Mouse (Mus musculus) limb, embryonic 14.5 days (tissue): Measurements from ENCODE around the gene Lhx6. TPM values are rescaled to one million over a fixed set of nuclear protein-coding genes. Genes with fewer than 3 reads are reported as not detected.

ENCODE experiments used
- ATAC-seq: fragments of 200-750 bp; cut with Nextera tagmentation; 2 replicates; pipeline ENCODE4 v1.8.0; 2017; ENCODE audit warnings: low read depth, moderate number of reproducible peaks, moderate TSS enrichment; ENCODE audit not compliant: low FRiP score
- DNase-seq: peaks from one replicate; pipeline ENCODE4 v3.0.0-alpha.2; 2015; ENCODE audit warnings: low spot score
- H3K27ac ChIP-seq: fragments of 300-500 bp; sonication (generic); replicated peaks from 2 replicates; pipeline ENCODE4 v1.5.1; 2014; ENCODE audit warnings: low read depth, mild to moderate bottlenecking, low read length, moderate library complexity, mixed read lengths
- H3K27me3 ChIP-seq: fragments of 300-500 bp; sonication (generic); 2 replicates; pipeline ENCODE4 v1.6.1; 2014; ENCODE audit warnings: low read length, mixed read lengths; ENCODE audit not compliant: control insufficient read depth, insufficient read depth
- H3K36me3 ChIP-seq: fragments of 300-500 bp; sonication (generic); 2 replicates; pipeline ENCODE4 v1.6.1; 2014; ENCODE audit warnings: mild to moderate bottlenecking, low read length, moderate library complexity, mixed read lengths; ENCODE audit not compliant: control insufficient read depth, insufficient read depth
- H3K4me1 ChIP-seq: fragments of 300-500 bp; sonication (generic); 2 replicates; pipeline ENCODE4 v1.6.1; 2014; ENCODE audit warnings: antibody characterized with exemption, low read length, mixed read lengths; ENCODE audit not compliant: control insufficient read depth, insufficient read depth
- H3K4me2 ChIP-seq: fragments of 300-500 bp; sonication (generic); replicated peaks from 2 replicates; pipeline ENCODE4 v1.6.1; 2014; ENCODE audit warnings: low read depth, mild to moderate bottlenecking, low read length, moderate library complexity; ENCODE audit not compliant: severe bottlenecking
- H3K4me3 ChIP-seq: fragments of 300-500 bp; sonication (generic); replicated peaks from 2 replicates; pipeline ENCODE4 v1.5.1; 2014; ENCODE audit warnings: low read length
- H3K9ac ChIP-seq: fragments of 300-500 bp; sonication (generic); 2 replicates; pipeline ENCODE4 v1.6.1; 2014; ENCODE audit warnings: mild to moderate bottlenecking, low read depth, low read length, moderate library complexity; ENCODE audit not compliant: severe bottlenecking
- H3K9me3 ChIP-seq: fragments of 300-500 bp; sonication (generic); 2 replicates; pipeline ENCODE4 v1.6.1; 2016; ENCODE audit warnings: low read length; ENCODE audit not compliant: control insufficient read depth
- POLR2A ChIP-seq: fragments of 200-500 bp; IDR thresholded peaks from 2 replicates; pipeline ENCODE4 v1.8.0; 2012; ENCODE audit warnings: inconsistent platforms, mild to moderate bottlenecking, moderate library complexity, borderline replicate concordance; ENCODE audit not compliant: insufficient read depth, insufficient read length; ENCODE audit errors: extremely low read depth
- WGBS: fragments of 180-500 bp; shearing (Covaris S2); extraction: QIAGEN DNeasy Blood & Tissue Kit; methylation state at CpG from one replicate; pipeline ENCODE4 v1.1.7; 2014; 5-methylcytosine and 5-hydroxymethylcytosine counted together
- polyA plus RNA-seq, 2 experiments: library from polyadenylated mRNA; depleted of rRNA in 1 of 2; stranded (reverse) in 1 of 2; unstranded in 1 of 2; fragments of >200 nt; fragmentation: Nextera tagmentation in 1 of 2; extraction: Ambion mirVana in 1 of 2; gene quantifications; 2 replicates each; pipeline versions ENCODE4 v1.2.1 to v1.2.3; 2012 to 2014

Gene Lhx6
- polyA plus RNA-seq, 2 experiments, result 1.3 to 2.0 TPM

DNA sequence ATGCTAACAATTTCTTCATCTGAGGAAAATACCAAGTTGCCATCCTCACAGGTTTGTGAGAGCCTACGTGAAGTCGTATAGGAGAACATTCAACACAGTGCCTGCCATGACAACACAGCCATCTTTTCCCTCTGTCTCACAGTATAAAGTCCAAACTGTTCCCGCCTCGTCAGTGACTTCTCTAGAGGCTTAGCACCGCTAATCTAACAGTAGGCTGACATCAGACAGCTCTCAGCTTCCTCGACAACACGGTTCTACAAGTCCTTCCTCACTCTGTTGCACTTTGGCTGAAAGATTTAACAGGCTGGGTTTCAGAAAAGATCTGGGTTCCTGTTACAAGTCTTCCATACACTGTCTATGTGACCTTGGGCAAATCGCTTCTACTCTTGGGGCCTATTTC is 57.0 kb downstream of the Lhx6 start:
- Histone ChIP-seq H3K9me3 (no peaks in the 10 kb centered on the region), H3K4me1 (peaks cover 12% of the 10 kb centered on the region; the same call in 1 of the 2 replicates), H3K9ac (peak overlapping the region; percentile 83), H3K27ac (no peak overlapping the region), H3K4me2 (peak overlapping the region; percentile 63), H3K4me3 (peak overlapping the region; percentile 86), H3K27me3 (no peaks in the 10 kb centered on the region), H3K36me3 (peaks cover 19% of the 10 kb centered on the region)
- no peak for TF ChIP-seq POLR2A
- WGBS, result 73% methylated on average over 8 of the region's 8 CpGs
- DNase-seq (no peak), ATAC-seq (no peak)

DNA sequence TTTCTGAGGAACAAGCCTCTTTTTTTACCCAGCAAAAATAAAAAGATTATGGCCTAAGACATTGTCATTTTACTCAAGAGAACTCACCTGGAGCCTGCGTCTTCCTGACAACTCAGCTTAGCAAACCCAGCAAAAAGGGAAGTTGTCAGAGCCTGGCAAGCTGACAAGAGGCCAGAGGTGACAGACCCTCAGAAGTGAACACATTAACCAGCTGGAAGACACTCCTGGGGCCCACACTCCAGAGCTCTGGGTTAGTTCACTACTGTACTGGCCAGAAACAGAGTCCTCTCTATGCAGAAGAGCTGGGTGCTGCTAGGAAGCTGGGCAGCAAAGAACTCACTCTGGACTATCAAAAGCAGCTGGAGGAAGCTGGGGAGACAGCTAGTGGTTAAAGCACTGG is 64.3 kb downstream of the Lhx6 start:
- ATAC-seq (no peak), DNase-seq (no peak)
- Histone ChIP-seq H3K4me3 (no peak overlapping the region), H3K4me1 (no peaks in the 10 kb centered on the region), H3K9me3 (no peaks in the 10 kb centered on the region), H3K36me3 (peaks cover 53% of the 10 kb centered on the region), H3K27ac (no peak overlapping the region), H3K27me3 (no peaks in the 10 kb centered on the region), H3K4me2 (no peak overlapping the region), H3K9ac (no peak overlapping the region)
- no peak for TF ChIP-seq POLR2A
- WGBS, result 78% methylated on average over 1 of the region's 1 CpGs

DNA sequence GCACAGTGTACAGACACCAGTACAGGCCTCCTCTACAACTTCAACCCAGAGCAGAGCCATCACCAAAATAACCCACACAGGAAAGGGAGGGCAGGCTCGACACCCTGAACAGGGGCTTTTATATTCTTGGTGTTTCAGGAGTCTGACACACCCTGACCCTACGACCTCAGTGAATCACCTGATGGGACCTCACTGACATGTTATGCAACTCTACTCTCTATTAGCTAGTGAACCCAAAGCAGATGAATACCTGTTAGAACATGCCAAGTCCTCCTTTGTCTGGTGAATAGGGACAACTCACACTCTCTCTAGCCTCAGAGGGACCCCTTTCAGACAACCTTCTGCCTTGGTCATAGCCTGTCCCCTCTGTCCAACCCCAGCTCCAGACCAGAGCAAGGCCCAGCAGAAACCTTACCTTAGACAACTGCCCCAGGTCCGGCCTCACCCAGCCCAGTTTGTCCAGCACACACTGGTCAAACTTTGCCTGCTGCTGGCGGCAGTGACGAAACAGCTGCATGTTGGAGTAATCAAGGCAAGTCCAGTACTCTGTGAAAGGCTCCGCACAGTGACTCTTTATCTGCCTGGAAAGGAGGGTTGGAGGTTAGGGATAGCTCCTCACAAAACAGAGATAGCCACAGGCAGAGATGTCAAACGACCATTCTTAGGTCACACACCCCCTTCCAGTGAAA is 65.8 kb downstream of the Lhx6 start:
- Histone ChIP-seq H3K27ac (no peak overlapping the region), H3K36me3 (peaks cover 61% of the 10 kb centered on the region), H3K27me3 (no peaks in the 10 kb centered on the region), H3K9ac (no peak overlapping the region), H3K9me3 (no peaks in the 10 kb centered on the region), H3K4me3 (no peak overlapping the region), H3K4me1 (no peaks in the 10 kb centered on the region), H3K4me2 (no peak overlapping the region)
- ATAC-seq (no peak), DNase-seq (no peak)
- no peak for TF ChIP-seq POLR2A
- 78% methylated on average over 7 of the region's 7 CpGs for WGBS

DNA sequence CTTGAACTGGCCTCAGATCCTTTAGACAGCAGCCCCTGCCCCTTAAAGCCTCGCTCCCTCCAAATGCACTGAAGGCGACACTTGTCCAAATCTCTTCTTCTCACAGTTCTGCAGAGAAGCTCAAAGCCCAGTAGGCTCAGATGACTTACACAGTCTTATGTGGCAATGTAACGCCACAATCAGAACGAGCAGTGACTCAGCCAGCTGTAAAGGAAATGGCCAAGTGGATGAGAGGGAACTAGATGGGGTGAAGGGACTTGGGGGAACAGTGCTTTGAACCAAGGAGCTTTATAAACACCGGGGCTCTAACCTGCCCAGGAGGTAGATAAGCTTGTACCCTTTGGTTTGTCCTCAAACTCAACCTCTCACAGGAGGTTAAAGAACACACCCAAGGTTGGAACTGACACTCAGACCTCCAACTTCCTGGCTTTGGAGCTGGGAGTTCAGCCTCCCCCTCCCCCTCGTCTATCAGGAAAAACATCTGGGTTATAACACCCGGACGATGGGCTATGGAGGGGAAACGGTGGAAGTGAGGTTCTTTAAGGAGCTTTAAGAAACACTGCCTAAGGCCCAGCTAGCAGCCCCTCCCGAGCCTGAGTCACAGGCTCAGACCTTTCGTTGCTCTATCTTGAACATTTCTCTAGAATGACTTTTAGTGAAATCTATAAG is 69.7 kb downstream of the Lhx6 start:
- H3K4me3 ChIP-seq, result no peak overlapping the region
- TF ChIP-seq POLR2A, result no peak
- no peak for ATAC-seq
- H3K4me2 ChIP-seq, result no peak overlapping the region
- H3K9ac ChIP-seq, result no peak overlapping the region
- WGBS, result 47% methylated on average over 11 of the region's 11 CpGs
- H3K4me1 ChIP-seq, result no peaks in the 10 kb centered on the region
- no peaks in the 10 kb centered on the region for H3K27me3 ChIP-seq
- DNase-seq, result no peak
- peaks cover 6% of the 10 kb centered on the region for H3K9me3 ChIP-seq
- H3K27ac ChIP-seq, result no peak overlapping the region
- H3K36me3 ChIP-seq, result peaks cover 44% of the 10 kb centered on the region

DNA sequence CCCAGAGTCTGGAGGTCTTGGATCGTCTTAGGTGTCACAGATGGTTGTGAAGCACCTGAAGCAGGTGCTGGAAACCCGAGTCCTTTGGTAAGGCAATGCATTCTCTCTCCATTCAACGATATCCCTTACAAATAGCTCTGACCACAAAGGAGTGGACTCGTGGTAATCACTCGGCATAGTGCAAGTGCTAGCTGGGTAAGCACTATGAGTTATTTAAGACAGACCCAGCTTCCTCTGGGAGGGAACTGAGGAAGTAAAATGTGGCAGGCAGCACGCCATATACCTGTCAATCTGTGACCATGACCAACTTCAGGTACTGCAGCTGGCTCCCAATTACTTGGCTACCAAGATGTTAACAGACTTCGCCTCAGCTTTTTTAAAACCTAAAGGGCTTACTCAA is 70.3 kb downstream of the Lhx6 start:
- Histone ChIP-seq H3K4me2 (no peak overlapping the region), H3K4me3 (no peak overlapping the region), H3K9ac (no peak overlapping the region), H3K27ac (no peak overlapping the region), H3K4me1 (no peaks in the 10 kb centered on the region), H3K9me3 (peaks cover 6% of the 10 kb centered on the region), H3K36me3 (peaks cover 44% of the 10 kb centered on the region), H3K27me3 (no peaks in the 10 kb centered on the region)
- ATAC-seq, result no peak
- no peak for DNase-seq
- WGBS, result 80% methylated on average over 7 of the region's 7 CpGs
- no peak for TF ChIP-seq POLR2A
